Mouse (Mus musculus): ENCODE data around the gene Olfr221. TPM values are rescaled to one million over a fixed set of nuclear protein-coding genes. Genes with fewer than 3 reads are reported as not detected.
A peak's percentile ranks its signal among the peaks of the same experiment; 100 is the strongest.

Olfr221 gene
- polyA plus RNA-seq, 1 experiment from 2014 or later, result not detected

GRCm38 (mm10) chr14:52044901-52045678 lies 2.8 kb upstream of the Olfr221 start:
- WGBS, result 8% methylated on average over 8 of the region's 8 CpGs
- ATAC-seq (ENCODE audit: insufficient read depth, low FRiP score, low TSS enrichment), result 0 out of 2 replicates have a peak, but pooled peaks have one; percentile 60
- no peaks in the 10 kb centered on the region for H3K27me3 ChIP-seq (ENCODE audit: control insufficient read depth, insufficient read depth, low read length)
- no peak overlapping the region for H3K27ac ChIP-seq (ENCODE audit: low read depth, low read length)
- DNase-seq (ENCODE audit: low spot score), result peak; percentile 54
- no peaks in the 10 kb centered on the region for H3K9me3 ChIP-seq (ENCODE audit: control insufficient read depth, low read length)
- H3K9ac ChIP-seq (ENCODE audit: low read length), result no peak overlapping the region
- H3K4me2 ChIP-seq (ENCODE audit: low read depth), result no peak overlapping the region
- no peaks in the 10 kb centered on the region for H3K4me1 ChIP-seq (ENCODE audit: control insufficient read depth, insufficient read depth, low read length)
- no peaks in the 10 kb centered on the region for H3K36me3 ChIP-seq (ENCODE audit: control insufficient read depth, insufficient read depth, low read length)
- no peak overlapping the region for H3K4me3 ChIP-seq (ENCODE audit: low read depth, low read length)

GRCm38 (mm10) chr14:52043446-52043845 lies 1.2 kb upstream of the Olfr221 start:
- no peak overlapping the region for H3K4me3 ChIP-seq (ENCODE audit: low read depth, low read length)
- H3K4me2 ChIP-seq (ENCODE audit: low read depth), result no peak overlapping the region
- no peaks in the 10 kb centered on the region for H3K27me3 ChIP-seq (ENCODE audit: control insufficient read depth, insufficient read depth, low read length)
- no peak for DNase-seq (ENCODE audit: low spot score)
- 81% methylated on average over 6 of the region's 6 CpGs for WGBS
- H3K9me3 ChIP-seq (ENCODE audit: control insufficient read depth, low read length), result no peaks in the 10 kb centered on the region
- ATAC-seq (ENCODE audit: insufficient read depth, low FRiP score, low TSS enrichment), result no peak
- no peaks in the 10 kb centered on the region for H3K36me3 ChIP-seq (ENCODE audit: control insufficient read depth, insufficient read depth, low read length)
- no peak overlapping the region for H3K27ac ChIP-seq (ENCODE audit: low read depth, low read length)
- H3K4me1 ChIP-seq (ENCODE audit: control insufficient read depth, insufficient read depth, low read length), result no peaks in the 10 kb centered on the region
- no peak overlapping the region for H3K9ac ChIP-seq (ENCODE audit: low read length)

GRCm38 (mm10) chr14:52039332-52039731 lies 2.9 kb downstream of the Olfr221 start:
- H3K4me3 ChIP-seq (ENCODE audit: low read depth, low read length), result no peak overlapping the region
- 89% methylated on average over 5 of the region's 5 CpGs for WGBS
- no peaks in the 10 kb centered on the region for H3K27me3 ChIP-seq (ENCODE audit: control insufficient read depth, insufficient read depth, low read length)
- DNase-seq (ENCODE audit: low spot score) (no peak), ATAC-seq (ENCODE audit: insufficient read depth, low FRiP score, low TSS enrichment) (no peak)
- H3K4me1 ChIP-seq (ENCODE audit: control insufficient read depth, insufficient read depth, low read length), result no peaks in the 10 kb centered on the region
- no peak overlapping the region for H3K27ac ChIP-seq (ENCODE audit: low read depth, low read length)
- H3K9ac ChIP-seq (ENCODE audit: low read length), result no peak overlapping the region
- no peaks in the 10 kb centered on the region for H3K36me3 ChIP-seq (ENCODE audit: control insufficient read depth, insufficient read depth, low read length)
- H3K4me2 ChIP-seq (ENCODE audit: low read depth), result no peak overlapping the region
- H3K9me3 ChIP-seq (ENCODE audit: control insufficient read depth, low read length), result no peaks in the 10 kb centered on the region

DNA sequence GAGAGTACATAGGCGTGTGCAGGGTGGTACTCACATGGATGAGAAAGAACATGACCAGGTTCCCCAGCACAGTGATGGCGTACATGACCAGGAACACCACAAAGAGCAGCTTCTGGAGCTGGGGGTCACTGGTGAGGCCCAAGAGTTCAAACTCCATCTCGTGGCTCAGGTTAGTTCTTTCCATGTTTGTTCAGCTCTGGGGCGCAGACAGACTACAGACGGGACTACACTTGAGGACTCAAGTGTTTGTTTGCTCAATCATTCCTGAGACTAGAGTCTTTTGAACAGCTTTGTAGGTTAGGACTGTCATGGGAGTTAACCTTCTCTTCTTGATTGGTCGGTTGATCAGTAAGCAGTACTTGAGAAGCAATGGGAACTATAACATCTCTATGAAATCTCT lies 6.3 kb downstream of the Olfr221 start:
- Histone ChIP-seq H3K27me3 (ENCODE audit: control insufficient read depth, insufficient read depth, low read length) (no peaks in the 10 kb centered on the region), H3K9ac (ENCODE audit: low read length) (no peak overlapping the region), H3K4me3 (ENCODE audit: low read depth, low read length) (no peak overlapping the region), H3K27ac (ENCODE audit: low read depth, low read length) (no peak overlapping the region), H3K4me2 (ENCODE audit: low read depth) (no peak overlapping the region), H3K4me1 (ENCODE audit: control insufficient read depth, insufficient read depth, low read length) (no peaks in the 10 kb centered on the region), H3K36me3 (ENCODE audit: control insufficient read depth, insufficient read depth, low read length) (no peaks in the 10 kb centered on the region), H3K9me3 (ENCODE audit: control insufficient read depth, low read length) (no peaks in the 10 kb centered on the region)
- DNase-seq (ENCODE audit: low spot score), result no peak
- ATAC-seq (ENCODE audit: insufficient read depth, low FRiP score, low TSS enrichment), result no peak
- 92% methylated on average over 6 of the region's 6 CpGs for WGBS

GRCm38 (mm10) chr14:52026342-52026741 lies 15.9 kb downstream of the Olfr221 start:
- DNase-seq (ENCODE audit: low spot score) (no peak), ATAC-seq (ENCODE audit: insufficient read depth, low FRiP score, low TSS enrichment) (no peak)
- Histone ChIP-seq H3K36me3 (ENCODE audit: control insufficient read depth, insufficient read depth, low read length) (no peaks in the 10 kb centered on the region), H3K4me2 (ENCODE audit: low read depth) (no peak overlapping the region), H3K9me3 (ENCODE audit: control insufficient read depth, low read length) (no peaks in the 10 kb centered on the region), H3K4me3 (ENCODE audit: low read depth, low read length) (no peak overlapping the region), H3K27ac (ENCODE audit: low read depth, low read length) (no peak overlapping the region), H3K9ac (ENCODE audit: low read length) (no peak overlapping the region), H3K27me3 (ENCODE audit: control insufficient read depth, insufficient read depth, low read length) (no peaks in the 10 kb centered on the region), H3K4me1 (ENCODE audit: control insufficient read depth, insufficient read depth, low read length) (peaks cover 11% of the 10 kb centered on the region; the same call in 1 of the 2 replicates)
- 92% methylated on average over 4 of the region's 4 CpGs for WGBS

- no peak for ATAC-seq (ENCODE audit: insufficient read depth, low FRiP score, low TSS enrichment)
Measured at GRCm38 (mm10) chr14:52024133-52024532, 18.1 kb downstream of the Olfr221 start.

GRCm38 (mm10) chr14:52022709-52023459 lies 19.4 kb downstream of the Olfr221 start:
- ATAC-seq (ENCODE audit: insufficient read depth, low FRiP score, low TSS enrichment), result no peak
- Histone ChIP-seq H3K4me2 (ENCODE audit: low read depth) (peak overlapping the region; percentile 44), H3K27ac (ENCODE audit: low read depth, low read length) (no peak overlapping the region), H3K27me3 (ENCODE audit: control insufficient read depth, insufficient read depth, low read length) (no peaks in the 10 kb centered on the region), H3K4me3 (ENCODE audit: low read depth, low read length) (peak overlapping the region; percentile 19), H3K36me3 (ENCODE audit: control insufficient read depth, insufficient read depth, low read length) (no peaks in the 10 kb centered on the region), H3K9me3 (ENCODE audit: control insufficient read depth, low read length) (no peaks in the 10 kb centered on the region), H3K9ac (ENCODE audit: low read length) (peak overlapping the region; percentile 7; the same call in 1 of the 2 replicates), H3K4me1 (ENCODE audit: control insufficient read depth, insufficient read depth, low read length) (peaks cover 22% of the 10 kb centered on the region)
- DNase-seq (ENCODE audit: low spot score), result peak; percentile 89
- WGBS, result 7% methylated on average over 23 of the region's 23 CpGs

More at GRCm38 (mm10) chr14:52024133-52024532, 18.1 kb downstream of the Olfr221 start:
- Histone ChIP-seq H3K4me3 (ENCODE audit: low read depth, low read length) (no peak overlapping the region), H3K36me3 (ENCODE audit: control insufficient read depth, insufficient read depth, low read length) (no peaks in the 10 kb centered on the region), H3K4me1 (ENCODE audit: control insufficient read depth, insufficient read depth, low read length) (peaks cover 17% of the 10 kb centered on the region), H3K9ac (ENCODE audit: low read length) (no peak overlapping the region), H3K27ac (ENCODE audit: low read depth, low read length) (no peak overlapping the region), H3K4me2 (ENCODE audit: low read depth) (no peak overlapping the region), H3K27me3 (ENCODE audit: control insufficient read depth, insufficient read depth, low read length) (no peaks in the 10 kb centered on the region), H3K9me3 (ENCODE audit: control insufficient read depth, low read length) (no peaks in the 10 kb centered on the region)
- 84% methylated on average over 2 of the region's 2 CpGs for WGBS
- no peak for DNase-seq (ENCODE audit: low spot score)

GRCm38 (mm10) chr14:52022244-52022708 lies 20.0 kb downstream of the Olfr221 start:
- no peak overlapping the region for H3K27ac ChIP-seq (ENCODE audit: low read depth, low read length)
- H3K4me1 ChIP-seq (ENCODE audit: control insufficient read depth, insufficient read depth, low read length), result peaks cover 22% of the 10 kb centered on the region
- WGBS, result 60% methylated on average over 3 of the region's 3 CpGs
- H3K4me2 ChIP-seq (ENCODE audit: low read depth), result peak overlapping the region; percentile 44
- H3K9ac ChIP-seq (ENCODE audit: low read length), result no peak overlapping the region
- H3K9me3 ChIP-seq (ENCODE audit: control insufficient read depth, low read length), result no peaks in the 10 kb centered on the region
- no peak overlapping the region for H3K4me3 ChIP-seq (ENCODE audit: low read depth, low read length)
- ATAC-seq (ENCODE audit: insufficient read depth, low FRiP score, low TSS enrichment), result no peak
- no peaks in the 10 kb centered on the region for H3K36me3 ChIP-seq (ENCODE audit: control insufficient read depth, insufficient read depth, low read length)
- no peaks in the 10 kb centered on the region for H3K27me3 ChIP-seq (ENCODE audit: control insufficient read depth, insufficient read depth, low read length)
- DNase-seq (ENCODE audit: low spot score), result no peak

All from neural tube, embryonic 11.5 days (tissue).